Mouse (Mus musculus): ENCODE data around the gene Pitpnm3. TPM values are rescaled to one million over a fixed set of nuclear protein-coding genes. Genes with fewer than 3 reads are reported as not detected.

The Pitpnm3 gene
- polyA plus RNA-seq, 2 experiments from 2014 or later, result 0.11 TPM; not detected in 1

DNA sequence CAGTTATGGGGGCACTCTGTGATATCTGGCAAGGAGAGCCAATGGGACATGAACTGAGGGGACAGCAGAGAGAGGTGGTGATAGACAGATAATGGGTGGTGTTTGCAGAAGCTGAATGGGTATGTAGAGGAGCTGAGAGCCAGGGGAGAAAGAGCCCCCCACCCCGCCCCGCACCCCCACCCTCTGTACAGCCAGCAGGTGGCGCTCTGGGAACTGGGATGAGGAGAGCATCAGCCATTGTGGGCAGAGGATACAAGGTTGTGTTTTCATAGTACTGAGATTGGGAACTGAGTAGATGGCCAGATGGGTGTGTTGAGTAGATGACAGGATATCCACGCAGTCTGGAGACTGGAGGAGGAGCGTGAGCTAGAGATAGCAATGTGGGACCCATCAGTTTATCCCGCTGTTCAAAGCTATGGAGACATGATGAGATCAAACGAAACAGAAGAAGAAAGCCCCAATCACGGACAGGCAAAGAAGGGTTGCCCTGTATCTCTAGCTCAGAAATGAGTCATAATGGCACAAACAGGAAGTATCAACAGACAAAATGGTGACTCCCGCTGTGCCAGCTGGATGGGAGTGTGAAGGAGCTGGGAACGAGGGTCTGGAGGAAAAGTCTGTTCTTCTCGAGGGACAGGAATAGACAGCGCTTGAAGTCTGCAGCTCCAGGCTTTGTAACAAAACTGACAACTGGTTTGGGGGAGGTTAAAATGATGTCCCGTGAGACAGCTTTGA lies 118.9 kb downstream of the Pitpnm3 start:
- no peak for ATAC-seq

DNA sequence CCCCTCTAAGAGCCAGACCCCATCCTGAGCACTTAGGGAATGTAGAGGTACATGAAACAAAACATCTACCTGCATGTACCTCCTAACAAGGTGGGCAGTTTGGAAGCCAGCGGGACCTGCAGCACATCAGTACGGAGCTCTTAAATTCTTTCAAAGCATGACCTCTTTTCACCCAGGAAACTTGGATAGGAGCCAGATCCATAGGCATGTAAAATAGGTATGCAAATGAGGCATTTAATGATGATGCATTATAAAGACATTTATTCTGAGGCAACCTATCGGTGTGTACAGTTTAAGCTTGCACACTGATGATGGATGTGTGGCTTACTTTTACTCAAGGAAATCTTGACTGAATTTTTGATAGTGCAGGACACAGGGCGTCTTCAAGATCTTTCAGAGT lies 120.9 kb downstream of the Pitpnm3 start:
- ATAC-seq, result no peak

GRCm38 (mm10) chr11:72011955-72012354 lies 123.6 kb downstream of the Pitpnm3 start:
- no peak for ATAC-seq

DNA sequence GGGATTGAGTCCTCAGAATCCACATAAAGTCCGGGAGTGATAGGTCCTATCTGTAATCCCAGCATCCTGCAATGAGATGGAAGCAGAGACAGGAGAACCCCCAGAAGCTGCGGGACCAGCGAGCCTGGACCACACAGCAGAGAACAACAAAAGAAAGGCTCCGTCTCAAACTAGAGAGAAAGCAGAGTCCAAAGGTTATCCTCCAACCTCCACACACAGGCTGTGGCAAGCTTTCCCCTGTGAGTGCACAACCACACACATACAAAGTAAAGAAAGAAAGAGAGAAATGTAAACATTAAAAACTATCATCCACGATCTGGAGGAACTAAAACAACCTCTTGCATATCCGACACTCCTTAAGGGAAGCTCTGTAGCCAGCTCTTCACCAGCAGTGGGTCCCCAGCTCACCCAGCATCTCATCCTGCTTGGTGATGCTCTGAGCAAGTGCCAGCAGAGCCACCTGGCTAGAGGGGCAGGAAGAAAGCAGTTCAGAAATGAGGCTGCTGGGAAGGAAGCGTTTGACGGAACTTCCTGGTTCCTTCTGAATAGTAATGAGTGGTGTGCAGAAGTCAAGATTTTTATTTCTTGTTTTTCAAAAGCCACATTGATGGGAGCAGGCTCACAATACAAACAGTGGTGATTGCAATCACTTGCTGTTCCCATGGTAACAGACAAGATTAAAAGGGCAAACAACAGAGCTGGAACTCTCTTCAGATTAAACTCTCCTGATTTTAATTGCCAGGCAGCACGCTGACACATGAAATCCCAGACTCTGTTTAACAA lies 124.4 kb downstream of the Pitpnm3 start:
- peak; percentile 58 for ATAC-seq

DNA sequence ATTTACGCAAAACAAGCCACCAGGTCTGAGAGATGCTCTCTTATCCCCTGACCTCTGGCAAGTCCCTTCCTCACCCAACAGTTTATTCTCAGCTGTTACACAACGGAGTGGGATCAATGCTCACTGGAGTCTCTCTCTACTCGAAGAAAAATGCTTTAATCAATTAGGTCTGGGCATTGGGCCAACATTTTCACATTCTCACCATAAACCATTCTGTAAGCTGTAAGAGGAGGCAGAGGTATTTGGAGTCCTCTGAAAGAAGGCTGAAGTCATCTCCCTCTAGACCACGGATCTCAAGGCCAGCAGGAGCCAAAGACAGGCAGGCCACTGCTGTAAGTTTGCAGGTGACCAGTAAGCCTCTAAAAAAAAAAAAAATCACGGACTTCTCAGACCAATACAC lies 125.2 kb downstream of the Pitpnm3 start:
- ATAC-seq, result no peak

- ATAC-seq, result no peak
These were observed 130.0 kb downstream of the Pitpnm3 start for GRCm38 (mm10) chr11:72005547-72005946.

DNA sequence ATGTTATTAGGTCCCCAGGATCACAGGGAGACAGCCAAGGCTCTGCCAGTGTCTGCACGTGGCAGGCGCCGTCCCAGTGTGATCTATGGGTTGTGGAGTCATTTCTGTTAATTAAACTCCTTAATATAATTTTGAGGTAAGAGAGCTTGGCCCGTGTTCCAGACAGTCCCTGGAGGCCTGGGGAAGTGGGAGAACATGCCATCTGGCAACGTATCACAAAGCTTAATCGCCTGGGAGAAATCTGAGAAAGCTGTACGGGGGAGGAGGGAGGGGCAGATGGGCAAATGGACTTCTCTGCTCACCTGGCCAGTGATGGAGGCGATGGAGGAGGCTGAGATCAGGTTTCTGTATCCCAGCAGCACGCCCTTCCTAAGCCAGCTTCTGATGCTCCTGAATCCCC lies 132.4 kb downstream of the Pitpnm3 start:
- no peak for ATAC-seq

DNA sequence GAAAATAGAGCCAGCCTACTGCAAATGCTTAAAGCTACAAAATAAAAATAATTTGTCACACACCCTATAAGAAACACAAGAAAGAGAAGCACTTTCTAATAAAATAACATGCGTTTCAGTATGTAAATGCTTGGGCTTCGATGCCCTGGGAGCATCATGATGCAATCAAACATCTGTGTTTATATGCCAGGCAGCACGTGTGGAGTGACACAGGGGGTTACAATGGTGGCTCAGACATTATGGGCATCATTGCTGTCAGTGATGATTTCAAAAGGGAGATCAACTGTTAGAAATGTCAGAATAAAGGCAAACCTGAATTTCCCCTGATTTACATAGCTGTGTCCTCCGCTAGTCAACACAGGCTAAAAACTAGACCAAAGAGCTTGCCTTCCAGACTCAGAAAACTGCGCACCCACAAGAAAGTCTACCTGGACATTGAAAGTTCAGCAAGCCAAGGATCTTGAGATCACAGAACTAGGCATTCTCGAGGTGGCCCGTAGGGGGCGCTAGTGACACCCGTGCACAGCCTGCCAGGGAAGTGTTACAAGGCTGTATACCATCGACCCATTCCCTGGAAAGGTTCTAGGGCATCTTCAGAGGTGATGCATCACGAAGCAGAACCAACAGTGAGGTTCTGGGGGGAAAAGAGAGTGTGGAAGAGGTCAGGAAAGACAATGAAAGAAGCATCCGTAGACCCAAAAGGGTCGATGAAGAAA lies 133.3 kb downstream of the Pitpnm3 start:
- ATAC-seq, result no peak

DNA sequence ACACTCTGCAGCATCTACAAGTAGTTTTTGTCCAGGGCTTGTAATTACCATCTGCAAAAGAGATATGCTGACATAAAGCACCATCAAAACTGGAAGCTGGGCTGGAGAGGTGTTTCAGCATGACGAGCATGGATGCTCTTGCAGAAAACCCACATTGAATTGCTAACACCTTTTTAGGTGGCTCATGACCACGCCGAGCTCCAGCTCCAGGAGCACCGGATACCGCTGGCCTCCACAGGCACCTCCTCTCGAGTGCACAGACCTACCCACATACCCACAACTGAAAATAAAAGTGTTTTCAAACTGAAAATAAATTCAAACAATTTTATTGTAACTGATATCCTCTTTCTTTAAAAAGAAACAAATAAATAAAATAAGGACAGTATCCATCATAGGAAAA lies 135.4 kb downstream of the Pitpnm3 start:
- peak; percentile 65 for ATAC-seq

Other genes with a start within 250 kb of the Pitpnm3 start
- gene Aipl1, start 98.3 kb downstream of the Pitpnm3 start, polyA plus RNA-seq (2017; shearing (Covaris generic)), result not detected
- 1 to 10 TPM; 1.8 to 5.1 TPM for gene Pimreg, start 93.7 kb downstream of the Pitpnm3 start, polyA plus RNA-seq (2017; shearing (Covaris generic))
- not detected for gene Gm43951, start 71.1 kb upstream of the Pitpnm3 start, polyA plus RNA-seq (2017; shearing (Covaris generic))
- gene 4933427D14Rik, start 71.7 kb upstream of the Pitpnm3 start, polyA plus RNA-seq (2017; shearing (Covaris generic)), result 10 to 100 TPM; 19.2 to 24.4 TPM
- gene Txndc17, start 71.8 kb upstream of the Pitpnm3 start, polyA plus RNA-seq (2017; shearing (Covaris generic)), result 10 to 100 TPM; 86.0 to 99.9 TPM
- 10 to 100 TPM; 17.9 to 19.9 TPM for gene Med31, start 79.8 kb upstream of the Pitpnm3 start, polyA plus RNA-seq (2017; shearing (Covaris generic))
- not detected for gene Slc13a5, start 131.4 kb upstream of the Pitpnm3 start, polyA plus RNA-seq (2017; shearing (Covaris generic))
- 100 to 1,000 TPM in 1 of 2 experiments, 10 to 100 TPM in 1; 97.3 to 116 TPM for gene Xaf1, start 165.9 kb upstream of the Pitpnm3 start, polyA plus RNA-seq (2017; shearing (Covaris generic))
- under 1 TPM in 1 of 2 experiments, not detected in 1; 0.96 TPM for gene Fbxo39, start 178.7 kb upstream of the Pitpnm3 start, polyA plus RNA-seq (2017; shearing (Covaris generic))
- not detected for gene Tekt1, start 226.7 kb upstream of the Pitpnm3 start, polyA plus RNA-seq (2017; shearing (Covaris generic))